Mouse (Mus musculus) ES-Bruce4 (cell line): ENCODE measurements at regions not wholly inside any gene's neighbourhood (a gene's known extent, or its start where the extent isn't known, plus 50 kb on each side); places are given as distances from the start of the nearest gene placed in this dataset.

ENCODE experiments used
- CTCF ChIP-seq: IDR thresholded peaks from one replicate; pipeline ENCODE4 v1.8.1; 2011; ENCODE audit warnings: low read depth, low read length
- POLR2A ChIP-seq: IDR thresholded peaks from one replicate; pipeline ENCODE4 v1.8.1; 2011; ENCODE audit warnings: low read length; ENCODE audit not compliant: insufficient read depth

- no peak for TF ChIP-seq POLR2A
- no peak for TF ChIP-seq CTCF
Measured at GRCm38 (mm10) chr4:55735453-55735852, 203.2 kb upstream of the Klf4 start.
